Mouse (Mus musculus): ENCODE measurements around the gene Tagap.
"Not testable (repeated sequence)": the region's sequence is repeated elsewhere in the genome, so short reads cannot be mapped to it uniquely, and the experiment has no call there.

Gene Tagap

GRCm38 (mm10) chr17:7983484-7983883 lies 57.7 kb downstream of the Tagap start:
- not testable (repeated sequence) for DNase-seq (ENCODE audit: low spot score in 2 of 2)

Measured in left cerebral cortex, adult 9 months (tissue).